Mouse (Mus musculus): ENCODE measurements around the gene Lmf1.

GRCm38 (mm10) chr17:25647901-25648300 lies 69.0 kb downstream of the Lmf1 start:
- no peak for TF ChIP-seq CTCF (IDR thresholded peaks at IDR 0.05)
- TF ChIP-seq POLR2A (IDR thresholded peaks at IDR 0.05; ENCODE audit: insufficient read depth, low read depth, low read length), result no peak
- no peak for TF ChIP-seq EP300 (IDR thresholded peaks at IDR 0.05; ENCODE audit: insufficient read depth, low read depth, low read length)

All from heart, adult 2 months (tissue).